Comparison of ENCODE assay signal across 8 mouse cellular contexts in the genomic region with DNA sequence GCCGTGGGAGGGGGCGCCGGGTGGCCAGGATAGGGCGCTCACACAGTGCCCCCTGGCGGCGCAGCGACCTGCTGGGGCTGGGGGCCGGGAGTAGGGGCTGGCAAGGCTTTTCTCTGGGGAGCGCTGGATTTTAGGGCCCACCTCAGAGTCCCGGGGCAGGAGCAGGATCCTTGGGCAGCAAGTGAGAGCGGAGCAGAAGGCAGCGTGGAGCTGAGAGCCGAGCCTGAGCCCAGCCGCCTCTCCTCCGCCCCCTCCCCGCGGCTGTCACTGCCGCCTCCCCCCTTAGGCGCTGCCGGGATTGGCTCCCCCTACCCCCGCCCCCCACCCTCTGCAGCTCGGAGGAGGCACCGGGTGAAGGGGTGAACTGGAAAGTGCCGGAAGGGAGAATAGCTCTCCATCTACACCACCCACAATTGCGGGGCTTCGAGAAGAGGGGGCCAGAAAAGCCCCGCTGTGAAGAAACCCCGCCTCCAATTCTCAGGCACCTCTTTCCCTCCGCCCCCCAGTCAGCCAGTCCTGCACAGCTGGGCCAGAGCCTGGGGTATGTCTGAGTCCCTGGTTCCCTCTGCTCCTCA. TPM values are rescaled to one million over a fixed set of nuclear protein-coding genes. Genes with fewer than 3 reads are reported as not detected.
DNase-seq lines count a peak whose midpoint lies in the region; ATAC-seq and TF ChIP-seq lines count a peak whose summit lies in the region.

A gene (minus strand): TSS at position 231 of the 575 bp plus-strand sequence.

- TF ChIP-seq POLR2A in spleen, adult 2 months (IDR thresholded peaks at IDR 0.05; ENCODE audit: low read depth, low read length) = no peak

- H3K4me2 ChIP-seq in intestine, postnatal 0 days (replicated peaks; ENCODE audit: low read depth) = peak within 1 kb of the TSS; percentile 59
- H3K4me2 ChIP-seq in limb, embryonic 12.5 days = peak within 1 kb of the TSS; percentile 81
- H3K4me2 ChIP-seq in neural tube, embryonic 12.5 days (replicated peaks) = peak within 1 kb of the TSS; percentile 94

- no peak within 1 kb of the TSS for H3K4me3 ChIP-seq in spleen, adult 2 months (ENCODE audit: extremely low read depth, insufficient read depth, insufficient read length)
- peak within 1 kb of the TSS; percentile 31 for H3K4me3 ChIP-seq in intestine, postnatal 0 days (ENCODE audit: low read depth, low read length)
- peak within 1 kb of the TSS; percentile 40 for H3K4me3 ChIP-seq in limb, embryonic 12.5 days (replicated peaks)
- peak within 1 kb of the TSS; percentile 38 for H3K4me3 ChIP-seq in neural tube, embryonic 12.5 days

- peaks cover 9% of the 10 kb centered on the region; the same call in 1 of the 2 replicates for H3K27me3 ChIP-seq in spleen, adult 2 months (ENCODE audit: control insufficient read depth, insufficient read depth, low read length)
- peaks cover 5% of the 10 kb centered on the region; the same call in 1 of the 2 replicates for H3K27me3 ChIP-seq in intestine, postnatal 0 days (replicated peaks; ENCODE audit: control insufficient read depth, insufficient read depth, low read length)
- peaks cover 57% of the 10 kb centered on the region for H3K27me3 ChIP-seq in limb, embryonic 12.5 days
- peaks cover 8% of the 10 kb centered on the region for H3K27me3 ChIP-seq in neural tube, embryonic 12.5 days (replicated peaks)

- no peak for DNase-seq in spleen, adult 2 months (ENCODE audit: low read depth in 1 of 2, low spot score in 2 of 2)
- no peak for DNase-seq in spleen, postnatal 36 days (ENCODE audit: low spot score in 2 of 2)
- DNase-seq in heart, adult 18-20 months = peak in 1 of 2 experiments; percentile 50
- DNase-seq in thymus, postnatal 4 days = peak; percentile 89
- no peak for DNase-seq in gastrocnemius, adult 18-20 months (ENCODE audit: low spot score)

- H3K27ac ChIP-seq in spleen, adult 2 months (ENCODE audit: insufficient read depth, low read length) = no peak within 1 kb of the TSS
- no peak within 1 kb of the TSS for H3K27ac ChIP-seq in intestine, postnatal 0 days (ENCODE audit: low read depth, low read length)
- 0 out of 2 replicates have a peak within 1 kb of the TSS, but pooled peaks have one; percentile 7 for H3K27ac ChIP-seq in limb, embryonic 12.5 days
- no peak within 1 kb of the TSS for H3K27ac ChIP-seq in neural tube, embryonic 12.5 days

- no peaks in the 10 kb centered on the region for H3K9me3 ChIP-seq in intestine, postnatal 0 days (ENCODE audit: control insufficient read depth)
- H3K9me3 ChIP-seq in limb, embryonic 12.5 days = no peaks in the 10 kb centered on the region
- no peaks in the 10 kb centered on the region for H3K9me3 ChIP-seq in neural tube, embryonic 12.5 days

- peak; percentile 23; the same call in 1 of the 2 replicates for ATAC-seq in intestine, postnatal 0 days
- peak; percentile 43 for ATAC-seq in limb, embryonic 12.5 days (ENCODE audit: insufficient number of reproducible peaks, insufficient read depth, low FRiP score, low TSS enrichment, low read depth)
- ATAC-seq in neural tube, embryonic 12.5 days (ENCODE audit: low FRiP score, low read depth) = peak; percentile 27; the same call in 1 of the 2 replicates

- 0 out of 2 replicates have a peak, but pooled peaks have one; percentile 3 for TF ChIP-seq CTCF in spleen, adult 2 months (IDR thresholded peaks at IDR 0.05; ENCODE audit: extremely low read depth, insufficient read depth, insufficient read length, insufficient replicate concordance)
- peak; percentile 51 for TF ChIP-seq CTCF in intestine, postnatal 0 days (IDR thresholded peaks at IDR 0.05; ENCODE audit: low read depth)

- WGBS in spleen, adult 2 months = 2% methylated on average over 29 of the region's 29 CpGs
- WGBS in intestine, postnatal 0 days = 3% methylated on average over 23 of the region's 29 CpGs
- WGBS in limb, embryonic 12.5 days = 0% methylated on average over 25 of the region's 29 CpGs
- WGBS in neural tube, embryonic 12.5 days = under 1% methylated on average over 28 of the region's 29 CpGs

- H3K9ac ChIP-seq in intestine, postnatal 0 days (ENCODE audit: low read depth, low read length) = no peak within 1 kb of the TSS; the same call in 1 of the 2 replicates
- H3K9ac ChIP-seq in limb, embryonic 12.5 days (replicated peaks) = peak within 1 kb of the TSS; percentile 54
- H3K9ac ChIP-seq in neural tube, embryonic 12.5 days = peak within 1 kb of the TSS; percentile 57

- no peaks in the 10 kb centered on the region; the same call in 1 of the 2 replicates for H3K4me1 ChIP-seq in spleen, adult 2 months (ENCODE audit: control insufficient read depth, insufficient read depth, insufficient read length)
- H3K4me1 ChIP-seq in intestine, postnatal 0 days (replicated peaks; ENCODE audit: control insufficient read depth, insufficient read depth, low read length) = peaks cover 3% of the 10 kb centered on the region; the same call in 1 of the 2 replicates
- H3K4me1 ChIP-seq in limb, embryonic 12.5 days (replicated peaks) = peaks cover 44% of the 10 kb centered on the region
- peaks cover 44% of the 10 kb centered on the region for H3K4me1 ChIP-seq in neural tube, embryonic 12.5 days

- peaks cover 4% of the 10 kb centered on the region for H3K36me3 ChIP-seq in spleen, adult 2 months (ENCODE audit: control insufficient read depth, insufficient read depth, low read length)
- H3K36me3 ChIP-seq in intestine, postnatal 0 days (ENCODE audit: control insufficient read depth, insufficient read depth) = peaks cover 17% of the 10 kb centered on the region
- H3K36me3 ChIP-seq in limb, embryonic 12.5 days = peaks cover 27% of the 10 kb centered on the region
- H3K36me3 ChIP-seq in neural tube, embryonic 12.5 days = peaks cover 8% of the 10 kb centered on the region

RNA-seq across cellular contexts. Expression of the gene that starts here (rescaled TPM):
- 1.5 and 1.8 TPM in 2 replicates for polyA plus RNA-seq in spleen, adult 2 months (2012; rRNA removed)
- 100 to 1,000 TPM; 176 to 206 TPM for total RNA-seq in heart, adult 18-20 months (2021)
- 3.6 and 4.7 TPM in 2 replicates for polyA plus RNA-seq in intestine, postnatal 0 days (2015; fragmentation: Nextera tagmentation; extraction: Ambion mirVana)
- 0.40 and 0.51 TPM in 2 replicates for polyA plus RNA-seq in limb, embryonic 12.5 days (2016; fragmentation: Nextera tagmentation; extraction: Ambion mirVana)
- 4.5 and 4.8 TPM in 2 replicates for polyA plus RNA-seq in neural tube, embryonic 12.5 days (2016; fragmentation: Nextera tagmentation; extraction: Ambion mirVana)
- under 1 TPM; 0.21 to 0.62 TPM for total RNA-seq in gastrocnemius, adult 18-20 months (2021)

Comparison
In these comparisons a context has a peak if more than half of its experiments do, and no peak if none do; other contexts are left out.
1. RNA of the gene that starts here (total RNA-seq): 176 to 206 TPM in heart, adult 18-20 months; 0.21 to 0.62 TPM in gastrocnemius, adult 18-20 months; every median in the first group is over 100 times any median in the second.
2. Peak in ATAC-seq, H3K4me3 ChIP-seq, H3K27ac ChIP-seq, H3K9ac ChIP-seq and H3K4me2 ChIP-seq in limb, embryonic 12.5 days; RNA of the gene not detected or under 1 TPM.
3. Peak in every context shown above with its lines, with median percentiles within 50 percentile points of each other: ATAC-seq and H3K4me2 ChIP-seq.